Mouse (Mus musculus) MEL (cell line): ENCODE data around the gene Nploc4. TPM values are rescaled to one million over a fixed set of nuclear protein-coding genes. Genes with fewer than 3 reads are reported as not detected.

Source experiments
- DNase-seq: peaks from one replicate; pipeline ENCODE4 v3.0.0; 2011; ENCODE audit warnings: low read depth, low spot score
- H3K27ac ChIP-seq: 2 replicates; pipeline ENCODE4 v1.5.1; 2012; ENCODE audit warnings: low read depth, mild to moderate bottlenecking, control low read depth, low read length, moderate library complexity; ENCODE audit not compliant: control insufficient read depth
- H3K27me3 ChIP-seq, 2 experiments: fragments of 150-350 bp in 1 of 2; sonication (generic) in 1 of 2; 2 replicates each; pipeline ENCODE4 v1.6.1; 2012; ENCODE audit warnings: low read length in 2 of 2, mild to moderate bottlenecking in 2 of 2, improper control_type of control experiment in 1 of 2, moderate library complexity in 1 of 2; ENCODE audit not compliant: insufficient read depth in 2 of 2, control insufficient read depth in 1 of 2
- H3K36me3 ChIP-seq, 2 experiments: 2 replicates each; pipeline ENCODE4 v1.6.1; 2012 to 2014; ENCODE audit warnings: low read length in 2 of 2, improper control_type of control experiment in 1 of 2, inconsistent platforms in 1 of 2, mild to moderate bottlenecking in 1 of 2; ENCODE audit not compliant: insufficient read depth in 2 of 2, control insufficient read depth in 1 of 2
- H3K4me1 ChIP-seq, 2 experiments: fragments of 150-350 bp in 1 of 2; sonication (generic) in 1 of 2; 2 replicates each; pipeline ENCODE4 v1.6.1; 2012; ENCODE audit warnings: low read length in 2 of 2, improper control_type of control experiment in 1 of 2, mild to moderate bottlenecking in 1 of 2; ENCODE audit not compliant: insufficient read depth in 2 of 2, control insufficient read depth in 1 of 2
- H3K4me3 ChIP-seq, 2 experiments: fragments of 150-350 bp in 1 of 2; sonication (generic) in 1 of 2; 2 replicates each; pipeline ENCODE4 v1.5.1; 2012; ENCODE audit warnings: low read depth in 2 of 2, low read length in 2 of 2, mild to moderate bottlenecking in 2 of 2, moderate library complexity in 2 of 2, control low read depth in 1 of 2, improper control_type of control experiment in 1 of 2; ENCODE audit not compliant: control insufficient read depth in 1 of 2, insufficient read depth in 1 of 2
- H3K79me2 ChIP-seq: 2 replicates; pipeline ENCODE4 v1.6.1; 2012; ENCODE audit warnings: mild to moderate bottlenecking, low read length, moderate library complexity; ENCODE audit not compliant: control insufficient read depth, poor library complexity, insufficient read depth
- H3K9ac ChIP-seq: 2 replicates; pipeline ENCODE4 v1.6.1; 2012; ENCODE audit warnings: low read depth, mild to moderate bottlenecking, control low read depth, low read length, moderate library complexity; ENCODE audit not compliant: control insufficient read depth, poor library complexity, severe bottlenecking
- H3K9me3 ChIP-seq: fragments of 150-350 bp; sonication (generic); replicated peaks from 2 replicates; pipeline ENCODE4 v1.6.1; 2012; ENCODE audit warnings: mild to moderate bottlenecking, low read length, improper control_type of control experiment, moderate library complexity; ENCODE audit not compliant: insufficient read depth
- BHLHE40 ChIP-seq: IDR thresholded peaks from 2 replicates; pipeline ENCODE4 v1.6.1; 2012; ENCODE audit warnings: low read depth, mild to moderate bottlenecking, inconsistent platforms, low read length, improper control_type of control experiment, borderline replicate concordance
- CHD1 ChIP-seq: IDR thresholded peaks from 2 replicates; pipeline ENCODE4 v1.6.1; 2012; ENCODE audit warnings: low read depth, mild to moderate bottlenecking, inconsistent platforms, low read length, improper control_type of control experiment
- CHD2 ChIP-seq: IDR thresholded peaks from 2 replicates; pipeline ENCODE4 v1.6.1; 2011; ENCODE audit warnings: low read length, improper control_type of control experiment
- E2F4 ChIP-seq: IDR thresholded peaks from 2 replicates; pipeline ENCODE4 v1.6.1; 2011; ENCODE audit warnings: low read depth, low read length, improper control_type of control experiment, borderline replicate concordance
- EP300 ChIP-seq, 2 experiments: IDR thresholded peaks; 2 replicates each; pipeline ENCODE4 v1.6.1; 2011; ENCODE audit warnings: improper control_type of control experiment in 2 of 2, low read length in 2 of 2, low read depth in 1 of 2, mild to moderate bottlenecking in 1 of 2
- ETS1 ChIP-seq: IDR thresholded peaks from 2 replicates; pipeline ENCODE4 v1.6.1; 2012; ENCODE audit warnings: low read depth, mild to moderate bottlenecking, inconsistent platforms, low read length, improper control_type of control experiment, moderate library complexity
- GABPA ChIP-seq: IDR thresholded peaks from 2 replicates; pipeline ENCODE4 v1.6.1; 2012; ENCODE audit warnings: low read depth, mild to moderate bottlenecking, inconsistent platforms, low read length, improper control_type of control experiment, moderate library complexity
- GATA1 ChIP-seq: IDR thresholded peaks from 2 replicates; pipeline ENCODE4 v1.6.1; 2011; ENCODE audit warnings: low read depth, low read length, improper control_type of control experiment
- JUND ChIP-seq: IDR thresholded peaks from 2 replicates; pipeline ENCODE4 v1.6.1; 2011; ENCODE audit warnings: low read depth, mild to moderate bottlenecking, improper control_type of control experiment, low read length
- MAZ ChIP-seq: IDR thresholded peaks from 2 replicates; pipeline ENCODE4 v1.6.1; 2012; ENCODE audit warnings: low read depth, mild to moderate bottlenecking, inconsistent platforms, low read length, improper control_type of control experiment
- MEF2A ChIP-seq: IDR thresholded peaks from 2 replicates; pipeline ENCODE4 v1.6.1; 2014; ENCODE audit warnings: low read depth, mild to moderate bottlenecking, inconsistent platforms, low read length, improper control_type of control experiment; ENCODE audit not compliant: poor library complexity, insufficient replicate concordance, severe bottlenecking; ENCODE audit errors: extremely low read depth
- MXI1 ChIP-seq: IDR thresholded peaks from 2 replicates; pipeline ENCODE4 v1.6.1; 2011; ENCODE audit warnings: mild to moderate bottlenecking, low read depth, low read length, improper control_type of control experiment
- MYB ChIP-seq: IDR thresholded peaks from 2 replicates; pipeline ENCODE4 v1.6.1; 2011; ENCODE audit warnings: mild to moderate bottlenecking, low read depth, low read length, improper control_type of control experiment
- MYC ChIP-seq: IDR thresholded peaks from 2 replicates; pipeline ENCODE4 v1.6.1; 2011; ENCODE audit warnings: low read depth, mild to moderate bottlenecking, low read length, improper control_type of control experiment, moderate library complexity
- NRF1 ChIP-seq: IDR thresholded peaks from 2 replicates; pipeline ENCODE4 v1.6.1; 2014; ENCODE audit warnings: low read depth, mild to moderate bottlenecking, inconsistent platforms, low read length, improper control_type of control experiment, moderate library complexity; ENCODE audit not compliant: poor library complexity, insufficient read depth, severe bottlenecking
- POLR2AphosphoS2 ChIP-seq: IDR thresholded peaks from 2 replicates; pipeline ENCODE4 v1.6.1; 2011; ENCODE audit warnings: low read length, improper control_type of control experiment
- RAD21 ChIP-seq: IDR thresholded peaks from 2 replicates; pipeline ENCODE4 v1.6.1; 2011; ENCODE audit warnings: mild to moderate bottlenecking, low read depth, low read length, improper control_type of control experiment
- RCOR1 ChIP-seq: IDR thresholded peaks from 2 replicates; pipeline ENCODE4 v1.6.1; 2012; ENCODE audit warnings: low read depth, mild to moderate bottlenecking, inconsistent platforms, low read length, improper control_type of control experiment
- SIN3A ChIP-seq: IDR thresholded peaks from 2 replicates; pipeline ENCODE4 v1.6.1; 2012; ENCODE audit warnings: low read length, improper control_type of control experiment, inconsistent platforms
- TBP ChIP-seq: IDR thresholded peaks from 2 replicates; pipeline ENCODE4 v1.8.0; 2011; ENCODE audit warnings: low read depth, low read length, improper control_type of control experiment
- TCF12 ChIP-seq: IDR thresholded peaks from 2 replicates; pipeline ENCODE4 v1.6.1; 2014; ENCODE audit warnings: low read depth, mild to moderate bottlenecking, inconsistent platforms, low read length, improper control_type of control experiment, moderate library complexity
- UBTF ChIP-seq: IDR thresholded peaks from 2 replicates; pipeline ENCODE4 v1.6.1; 2012; ENCODE audit warnings: low read depth, mild to moderate bottlenecking, inconsistent platforms, low read length, improper control_type of control experiment, moderate library complexity, borderline replicate concordance; ENCODE audit not compliant: insufficient read depth
- USF1 ChIP-seq: IDR thresholded peaks from 2 replicates; pipeline ENCODE4 v1.6.1; 2014; ENCODE audit warnings: low read depth, mild to moderate bottlenecking, inconsistent platforms, low read length, improper control_type of control experiment, moderate library complexity
- ZC3H11A ChIP-seq: IDR thresholded peaks from 2 replicates; pipeline ENCODE4 v1.6.1; 2012; ENCODE audit warnings: low read depth, mild to moderate bottlenecking, inconsistent platforms, low read length, improper control_type of control experiment
- ZKSCAN1 ChIP-seq: IDR thresholded peaks from 2 replicates; pipeline ENCODE4 v1.6.1; 2012; ENCODE audit warnings: low read depth, mild to moderate bottlenecking, inconsistent platforms, low read length, improper control_type of control experiment, moderate library complexity
- ZMIZ1 ChIP-seq: IDR thresholded peaks from 2 replicates; pipeline ENCODE4 v1.6.1; 2012; ENCODE audit warnings: low read depth, mild to moderate bottlenecking, inconsistent platforms, low read length, improper control_type of control experiment, moderate library complexity
- ZNF384 ChIP-seq: IDR thresholded peaks from 2 replicates; pipeline ENCODE4 v1.6.1; 2012; ENCODE audit warnings: low read depth, mild to moderate bottlenecking, inconsistent platforms, low read length, improper control_type of control experiment
- polyA plus RNA-seq, 2 experiments: library from polyadenylated mRNA; stranded (reverse) in 1 of 2; unstranded in 1 of 2; fragments of >175 nt in 1 of 2; fragments of >200 nt in 1 of 2; gene quantifications; 2 replicates each; pipeline versions ENCODE4 v1.2.1 to v1.2.4; 2012; ENCODE audit warnings: low replicate concordance in 2 of 2, low read depth in 1 of 2; ENCODE audit not compliant: insufficient read length in 2 of 2, insufficient read depth in 1 of 2, missing spikeins in 1 of 2
- total RNA-seq: library from RNA; depleted of rRNA; stranded (reverse); fragments of 300-350 nt; gene quantifications from 2 replicates; pipeline ENCODE4 v1.2.3, GENCODE M21; 2012

Nploc4 gene
- total and polyA plus RNA-seq, 3 experiments: 77.4 to 352 (median 117) TPM

DNA sequence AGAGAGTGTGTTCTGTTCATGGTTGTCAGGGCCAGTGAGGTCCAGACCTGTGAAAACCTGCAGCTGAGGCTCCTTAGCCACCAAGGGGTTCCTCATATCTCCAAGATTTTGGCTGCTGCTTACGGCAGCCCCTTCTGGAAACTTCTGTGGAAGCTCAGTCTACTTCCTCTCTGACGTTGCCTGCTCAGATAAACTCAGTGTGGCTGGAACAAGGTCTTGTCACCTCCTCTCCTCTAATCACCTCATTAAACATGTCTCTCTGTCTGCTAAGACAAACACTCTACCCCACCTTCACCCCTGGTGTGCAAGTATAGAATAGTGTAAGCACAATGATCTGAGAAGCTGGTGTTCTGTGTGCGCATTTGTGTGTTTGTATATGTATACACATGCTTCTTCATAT is 8.0 kb upstream of the Nploc4 start:
- H3K9ac ChIP-seq: no peak overlapping the region
- H3K36me3 ChIP-seq: peaks cover 0 to 18% of the 10 kb centered on the region in 2 experiments; a peak in 2 of 4 replicates
- H3K4me3 ChIP-seq: no peak overlapping the region
- TF ChIP-seq ZC3H11A (no peak), TBP (0 out of 2 replicates have a peak, but pooled peaks have one; percentile 15), ZNF384 (peak; percentile 41; the same call in 1 of the 2 replicates), E2F4 (no peak), CHD2 (no peak), UBTF (no peak), ZMIZ1 (no peak), MEF2A (no peak), SIN3A (no peak; the same call in 1 of the 2 replicates), MAZ (no peak), POLR2AphosphoS2 (no peak), JUND (no peak), ZKSCAN1 (no peak), MYB (no peak), ETS1 (0 out of 2 replicates have a peak, but pooled peaks have one; percentile 40), GATA1 (peak; percentile 81), GABPA (no peak), EP300 (IDR thresholded peaks at IDR 0.05; ENCODE audit: low read depth in 1 of 2, low read length in 2 of 2) (peak; percentile 26 to 59; a peak in 3 of 4 replicates), RCOR1 (peak; percentile 54), MYC (no peak), MXI1 (peak; percentile 66; the same call in 1 of the 2 replicates)
- H3K4me1 ChIP-seq: peaks cover 21 to 32% of the 10 kb centered on the region in 2 experiments
- no peaks in the 10 kb centered on the region for H3K79me2 ChIP-seq
- H3K9me3 ChIP-seq: no peaks in the 10 kb centered on the region
- no peak overlapping the region for H3K27ac ChIP-seq
- H3K27me3 ChIP-seq: no peaks in the 10 kb centered on the region
- peak; percentile 86 for DNase-seq

DNA sequence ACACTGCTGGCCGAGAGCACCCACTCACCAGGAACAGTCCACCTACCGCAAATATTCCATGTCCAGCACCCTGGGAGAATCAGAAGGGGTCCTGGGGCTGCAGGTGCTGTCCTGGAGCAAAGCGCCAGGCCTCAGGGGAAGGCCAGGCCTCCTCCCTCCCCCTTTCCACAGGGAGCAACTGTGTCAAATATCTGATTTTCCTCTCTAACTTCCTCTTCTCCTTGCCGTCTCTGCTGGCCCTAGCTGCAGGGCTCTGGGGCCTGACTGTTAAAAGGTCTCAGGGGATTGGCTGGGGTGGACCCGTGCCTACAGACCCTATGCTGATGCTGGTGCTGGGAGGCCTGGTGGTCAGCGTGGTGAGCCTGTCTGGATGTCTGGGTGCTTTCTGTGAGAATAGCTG is 6.6 kb upstream of the Nploc4 start:
- Histone ChIP-seq H3K36me3 (peaks cover 0 to 18% of the 10 kb centered on the region in 2 experiments; a peak in 2 of 4 replicates), H3K79me2 (no peaks in the 10 kb centered on the region), H3K4me3 (no peak overlapping the region)
- no peak for TF ChIP-seq SIN3A
- TF ChIP-seq RCOR1: peak; percentile 67
- no peak for TF ChIP-seq CHD1
- no peak for TF ChIP-seq RAD21
- no peak for TF ChIP-seq USF1
- no peak for TF ChIP-seq NRF1
- no peak for TF ChIP-seq BHLHE40
- TF ChIP-seq TCF12: no peak; the same call in 1 of the 2 replicates
- peak in 1 of 2 experiments; percentile 52; a peak in 2 of 4 replicates for TF ChIP-seq EP300 (IDR thresholded peaks at IDR 0.05; ENCODE audit: low read depth in 1 of 2, low read length in 2 of 2)
- 0 out of 2 replicates have a peak, but pooled peaks have one; percentile 23 for TF ChIP-seq MAZ
- TF ChIP-seq E2F4: no peak
- no peak for TF ChIP-seq MEF2A
- TF ChIP-seq ZMIZ1: no peak
- TF ChIP-seq, all 39 proteins: peak for 3
- Histone ChIP-seq H3K9me3 (no peaks in the 10 kb centered on the region), H3K27ac (no peak overlapping the region), H3K4me1 (peaks cover 21 to 32% of the 10 kb centered on the region in 2 experiments), H3K27me3 (no peaks in the 10 kb centered on the region), H3K9ac (no peak overlapping the region)
- peak; percentile 68 for DNase-seq
